Mouse (Mus musculus) forebrain, embryonic 14.5 days (tissue): ENCODE measurements around the gene Galp. TPM values are rescaled to one million over a fixed set of nuclear protein-coding genes. Genes with fewer than 3 reads are reported as not detected.
"Not testable (repeated sequence)": the region's sequence is repeated elsewhere in the genome, so short reads cannot be mapped to it uniquely, and the experiment has no call there.

Source experiments
- ATAC-seq: fragments of 200-750 bp; cut with Nextera tagmentation; 2 replicates; pipeline ENCODE4 v1.8.0; 2017; ENCODE audit warnings: mild to moderate bottlenecking, moderate library complexity
- DNase-seq: peaks from one replicate; pipeline ENCODE4 v3.0.0-alpha.2; 2015; ENCODE audit warnings: low spot score
- H3K27ac ChIP-seq: fragments of 300-500 bp; sonication (generic); 2 replicates; pipeline ENCODE4 v1.5.1; 2014; ENCODE audit warnings: low read depth, mild to moderate bottlenecking, control low read depth, low read length, moderate library complexity
- H3K27me3 ChIP-seq: fragments of 300-500 bp; sonication (generic); replicated peaks from 2 replicates; pipeline ENCODE4 v1.6.1; 2014; ENCODE audit warnings: low read length, control low read depth, mixed read lengths; ENCODE audit not compliant: control insufficient read depth, insufficient read depth
- H3K36me3 ChIP-seq: fragments of 300-500 bp; sonication (generic); 2 replicates; pipeline ENCODE4 v1.6.1; 2014; ENCODE audit warnings: low read length, control low read depth; ENCODE audit not compliant: control insufficient read depth, insufficient read depth
- H3K4me1 ChIP-seq: fragments of 300-500 bp; sonication (generic); 2 replicates; pipeline ENCODE4 v1.6.1; 2014; ENCODE audit warnings: antibody characterized with exemption, low read length, control low read depth; ENCODE audit not compliant: control insufficient read depth, insufficient read depth
- H3K4me2 ChIP-seq: fragments of 300-500 bp; sonication (generic); 2 replicates; pipeline ENCODE4 v1.6.1; 2014; ENCODE audit warnings: mild to moderate bottlenecking, control low read depth, low read length
- H3K4me3 ChIP-seq: fragments of 300-500 bp; sonication (generic); 2 replicates; pipeline ENCODE4 v1.5.1; 2014; ENCODE audit warnings: low read depth, low read length, control low read depth
- H3K9ac ChIP-seq: fragments of 300-500 bp; sonication (generic); 2 replicates; pipeline ENCODE4 v1.6.1; 2014; ENCODE audit warnings: mild to moderate bottlenecking, low read length, control low read depth, moderate library complexity
- H3K9me3 ChIP-seq: fragments of 300-500 bp; sonication (generic); replicated peaks from 2 replicates; pipeline ENCODE4 v1.6.1; 2016; ENCODE audit warnings: low read length, control low read depth, mixed read lengths; ENCODE audit not compliant: control insufficient read depth
- WGBS: fragments of 180-500 bp; shearing (Covaris S2); extraction: QIAGEN DNeasy Blood & Tissue Kit; methylation state at CpG from one replicate; pipeline ENCODE4 v1.1.7; 2014; 5-methylcytosine and 5-hydroxymethylcytosine counted together
- polyA plus RNA-seq: library from polyadenylated mRNA; unstranded; fragments of >200 nt; fragmentation: Nextera tagmentation; extraction: Ambion mirVana; gene quantifications from 2 replicates; pipeline ENCODE4 v1.2.1, GENCODE M21; 2014

Gene Galp
- polyA plus RNA-seq, 1 experiment from 2014 or later: not detected

DNA sequence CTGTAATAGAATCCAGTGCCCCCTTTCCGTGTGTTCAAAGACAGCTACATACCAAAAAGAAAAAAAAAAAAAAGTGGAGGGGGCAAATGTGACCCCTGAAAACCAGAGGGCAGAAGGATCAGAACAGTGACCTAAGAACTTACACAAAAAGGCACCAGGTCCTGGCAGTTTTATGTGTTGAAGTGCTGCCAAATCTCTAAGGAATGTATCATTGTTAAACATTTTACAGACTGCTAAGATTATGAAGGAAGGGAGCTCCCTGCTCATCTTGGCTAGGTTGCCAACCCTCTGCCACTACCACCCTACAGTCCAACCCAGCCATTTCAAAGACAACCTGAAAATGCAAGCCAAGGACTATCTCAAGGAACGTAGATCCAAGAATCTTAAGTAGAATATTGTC is 10.7 kb upstream of the Galp start:
- no peak for ATAC-seq
- H3K36me3 ChIP-seq: peaks cover 70% of the 10 kb centered on the region
- WGBS: 91% methylated on average over 2 of the region's 2 CpGs

DNA sequence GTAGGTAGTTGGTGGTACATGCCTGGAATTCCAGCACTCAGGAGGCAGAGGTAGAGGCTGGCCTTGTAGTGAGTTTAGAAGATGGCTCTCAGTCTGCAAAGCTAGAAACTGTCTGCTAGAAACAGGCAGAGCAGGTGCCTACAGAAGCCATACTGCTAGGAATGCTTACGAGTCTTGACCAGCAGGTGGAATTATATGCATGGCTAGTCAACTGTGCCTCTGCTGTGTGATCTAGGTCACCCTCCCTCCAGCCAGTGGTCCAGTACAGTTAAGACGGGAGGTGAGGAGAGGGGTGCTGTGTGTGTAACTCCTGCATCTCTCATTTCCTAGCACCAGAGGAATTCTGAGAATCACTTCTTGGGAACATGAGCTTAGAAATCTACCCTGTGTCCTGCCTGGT is 10.1 kb upstream of the Galp start:
- Histone ChIP-seq H3K9ac (no peak overlapping the region), H3K4me3 (no peak overlapping the region), H3K27me3 (no peaks in the 10 kb centered on the region), H3K4me1 (no peaks in the 10 kb centered on the region), H3K27ac (no peak overlapping the region), H3K9me3 (no peaks in the 10 kb centered on the region), H3K36me3 (peaks cover 70% of the 10 kb centered on the region), H3K4me2 (no peak overlapping the region)
- 83% methylated on average over 2 of the region's 2 CpGs for WGBS
- DNase-seq (no peak), ATAC-seq (no peak)

More for the DNA sequence above, 10.7 kb upstream of the Galp start:
- Histone ChIP-seq H3K4me2 (no peak overlapping the region), H3K4me1 (no peaks in the 10 kb centered on the region), H3K4me3 (no peak overlapping the region), H3K9ac (no peak overlapping the region), H3K27ac (no peak overlapping the region), H3K27me3 (no peaks in the 10 kb centered on the region), H3K9me3 (no peaks in the 10 kb centered on the region)
- no peak for DNase-seq

DNA sequence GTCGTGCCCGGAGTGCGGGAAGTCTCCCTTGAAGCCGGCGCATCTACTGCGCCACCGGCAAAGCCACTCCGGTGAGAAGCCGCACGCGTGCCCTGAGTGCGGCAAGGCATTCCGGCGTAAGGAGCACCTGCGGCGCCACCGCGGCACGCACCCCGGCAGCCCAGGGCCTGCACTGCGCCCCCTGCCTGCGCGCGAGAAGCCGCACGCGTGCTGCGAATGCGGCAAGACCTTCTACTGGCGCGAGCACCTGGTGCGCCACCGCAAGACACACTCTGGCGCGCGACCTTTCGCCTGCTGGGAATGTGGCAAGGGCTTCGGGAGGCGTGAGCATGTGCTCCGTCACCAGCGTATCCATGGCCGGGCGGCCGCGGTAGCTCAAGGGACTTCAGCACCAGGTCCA is 7.3 kb upstream of the Galp start:
- H3K36me3 ChIP-seq: peaks cover 59% of the 10 kb centered on the region
- no peaks in the 10 kb centered on the region for H3K4me1 ChIP-seq
- no peaks in the 10 kb centered on the region for H3K27me3 ChIP-seq
- no peak overlapping the region for H3K27ac ChIP-seq
- no peak overlapping the region for H3K4me3 ChIP-seq
- DNase-seq (no peak), ATAC-seq (peak; percentile 6; the same call in 1 of the 2 replicates)
- H3K9ac ChIP-seq: no peak overlapping the region
- no peak overlapping the region for H3K4me2 ChIP-seq
- WGBS: 26% methylated on average over 38 of the region's 45 CpGs
- H3K9me3 ChIP-seq: no peaks in the 10 kb centered on the region

DNA sequence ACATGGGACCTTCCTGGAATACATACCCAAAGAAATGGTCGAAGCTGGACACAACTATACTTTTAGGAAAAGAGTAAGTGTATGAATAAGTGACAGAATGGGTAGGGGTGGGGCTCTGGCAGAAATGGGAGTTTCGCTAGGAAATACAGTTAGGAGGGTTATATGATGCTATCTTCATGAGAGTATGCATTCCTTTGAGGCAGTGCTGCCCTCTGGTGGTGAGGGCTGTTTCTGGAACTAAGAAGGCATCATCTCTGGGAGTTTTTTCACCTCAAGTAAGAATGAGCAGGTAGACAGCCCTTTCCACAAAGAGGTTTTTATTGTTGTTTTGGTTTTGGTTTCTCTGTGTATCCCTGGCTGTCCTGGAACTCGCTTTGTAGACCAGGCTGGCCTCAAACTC is 5.5 kb upstream of the Galp start:
- peak; percentile 36; the same call in 1 of the 2 replicates for ATAC-seq
- WGBS: 48% methylated on average over 3 of the region's 3 CpGs
- H3K4me2 ChIP-seq: no peak overlapping the region
- H3K27me3 ChIP-seq: no peaks in the 10 kb centered on the region
- no peak overlapping the region for H3K4me3 ChIP-seq
- no peak overlapping the region for H3K27ac ChIP-seq
- H3K4me1 ChIP-seq: no peaks in the 10 kb centered on the region
- H3K9me3 ChIP-seq: no peaks in the 10 kb centered on the region
- peak; percentile 73 for DNase-seq
- H3K36me3 ChIP-seq: peaks cover 44% of the 10 kb centered on the region
- H3K9ac ChIP-seq: no peak overlapping the region

DNA sequence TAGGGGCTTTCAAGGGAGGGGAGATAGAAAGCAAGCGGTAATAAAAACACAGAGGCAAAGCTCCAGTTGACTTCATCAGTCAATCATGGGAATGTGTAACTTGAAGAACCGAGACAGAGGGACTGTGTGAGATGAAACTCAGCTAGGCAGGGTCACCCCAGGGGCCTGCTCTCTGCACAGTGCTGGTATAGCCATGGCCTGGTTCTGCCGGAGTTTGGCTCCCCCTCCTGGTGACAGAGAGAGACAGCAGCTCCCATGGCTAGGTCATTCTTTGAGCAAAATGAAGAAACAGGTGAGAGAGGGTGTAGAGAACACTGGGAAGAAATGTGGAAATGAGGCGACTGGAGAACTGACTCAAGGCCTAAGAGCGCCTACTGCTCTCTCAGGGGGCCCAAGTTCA is 2.8 kb upstream of the Galp start:
- peak; percentile 64; the same call in 1 of the 2 replicates for ATAC-seq
- WGBS: 18% methylated on average over 5 of the region's 5 CpGs
- no peaks in the 10 kb centered on the region for H3K27me3 ChIP-seq

DNA sequence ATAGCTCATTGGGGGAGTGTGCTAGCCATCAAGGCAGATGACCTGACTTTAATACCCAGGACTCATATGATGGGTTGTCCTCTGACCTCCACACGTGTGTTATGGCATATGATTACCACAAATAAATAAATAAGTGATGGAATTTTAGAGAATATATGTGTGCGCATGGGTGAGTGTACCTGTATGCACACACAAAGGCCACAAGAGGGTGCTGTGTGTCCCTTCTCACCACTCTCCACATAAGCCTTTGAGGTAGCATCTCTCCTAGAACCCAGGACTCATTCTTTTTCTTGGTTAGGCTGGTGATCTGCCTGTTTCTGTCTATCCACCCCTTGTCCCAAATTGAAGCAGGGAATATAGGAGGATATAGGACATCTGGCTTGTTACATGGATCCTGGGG is 1.1 kb upstream of the Galp start:
- ATAC-seq (no peak), DNase-seq (no peak)
- H3K27ac ChIP-seq: no peak overlapping the region
- no peak overlapping the region for H3K4me2 ChIP-seq
- no peaks in the 10 kb centered on the region for H3K27me3 ChIP-seq
- no peak overlapping the region for H3K4me3 ChIP-seq
- H3K4me1 ChIP-seq: no peaks in the 10 kb centered on the region
- peaks cover 1% of the 10 kb centered on the region; the same call in 1 of the 2 replicates for H3K36me3 ChIP-seq
- H3K9me3 ChIP-seq: no peaks in the 10 kb centered on the region
- no peak overlapping the region for H3K9ac ChIP-seq
- WGBS: 58% methylated on average over 2 of the region's 2 CpGs

More for the DNA sequence above, 2.8 kb upstream of the Galp start:
- no peaks in the 10 kb centered on the region for H3K9me3 ChIP-seq
- H3K27ac ChIP-seq: no peak overlapping the region
- DNase-seq: peak; percentile 72
- peaks cover 17% of the 10 kb centered on the region for H3K36me3 ChIP-seq
- H3K9ac ChIP-seq: no peak overlapping the region
- no peak overlapping the region for H3K4me2 ChIP-seq
- no peak overlapping the region for H3K4me3 ChIP-seq
- H3K4me1 ChIP-seq: no peaks in the 10 kb centered on the region

DNA sequence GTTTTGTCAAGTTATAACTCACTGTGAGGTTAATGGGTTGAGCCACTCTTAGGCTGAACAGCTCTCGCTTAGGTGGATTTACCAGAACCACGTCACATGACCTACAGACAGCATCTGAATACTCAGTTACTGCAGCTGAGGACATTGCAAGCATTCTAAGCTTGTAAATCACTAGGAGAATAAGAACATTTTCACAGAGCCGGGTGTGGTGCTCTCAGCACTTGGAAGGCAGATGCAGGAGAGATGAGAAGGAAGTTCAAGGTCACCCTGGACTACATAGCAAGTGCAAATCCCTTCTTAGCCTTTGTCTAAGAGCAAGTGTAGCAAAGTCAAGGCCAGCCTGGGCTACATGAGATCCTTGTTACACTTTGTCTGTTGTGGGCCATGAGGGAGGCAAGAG is 7.3 kb downstream of the Galp start:
- Histone ChIP-seq H3K27me3 (no peaks in the 10 kb centered on the region), H3K36me3 (no peaks in the 10 kb centered on the region), H3K4me1 (no peaks in the 10 kb centered on the region), H3K4me2 (no peak overlapping the region), H3K4me3 (no peak overlapping the region), H3K27ac (no peak overlapping the region), H3K9ac (no peak overlapping the region), H3K9me3 (no peaks in the 10 kb centered on the region)
- no peak for DNase-seq
- no peak for ATAC-seq
- WGBS: 74% methylated on average over 3 of the region's 3 CpGs

DNA sequence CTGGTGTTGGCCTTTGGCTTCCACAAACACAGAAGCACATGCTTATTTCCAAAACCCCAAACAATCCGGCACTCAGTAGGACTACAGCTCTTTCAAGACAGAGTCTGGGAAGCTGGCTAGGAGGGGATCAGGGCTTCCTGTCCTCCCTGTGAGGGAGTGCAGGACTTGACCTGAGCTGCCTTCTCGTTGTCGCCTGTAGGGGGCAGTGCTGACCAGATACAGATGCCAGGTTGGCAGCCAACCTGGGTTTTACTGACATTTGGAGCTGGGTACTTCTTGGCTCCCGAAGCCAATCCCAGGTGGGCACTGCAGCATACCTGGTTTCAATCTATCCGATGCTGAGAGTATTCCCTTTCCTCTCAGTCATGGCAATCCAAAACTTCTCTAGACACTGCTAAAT is 16.3 kb downstream of the Galp start:
- no peaks in the 10 kb centered on the region for H3K27me3 ChIP-seq
- no peak overlapping the region for H3K4me2 ChIP-seq
- H3K27ac ChIP-seq: no peak overlapping the region
- H3K4me3 ChIP-seq: no peak overlapping the region
- H3K36me3 ChIP-seq: no peaks in the 10 kb centered on the region
- no peak for DNase-seq
- WGBS: 50% methylated on average over 5 of the region's 5 CpGs
- H3K9ac ChIP-seq: no peak overlapping the region
- no peak for ATAC-seq
- no peaks in the 10 kb centered on the region for H3K9me3 ChIP-seq
- H3K4me1 ChIP-seq: no peaks in the 10 kb centered on the region

DNA sequence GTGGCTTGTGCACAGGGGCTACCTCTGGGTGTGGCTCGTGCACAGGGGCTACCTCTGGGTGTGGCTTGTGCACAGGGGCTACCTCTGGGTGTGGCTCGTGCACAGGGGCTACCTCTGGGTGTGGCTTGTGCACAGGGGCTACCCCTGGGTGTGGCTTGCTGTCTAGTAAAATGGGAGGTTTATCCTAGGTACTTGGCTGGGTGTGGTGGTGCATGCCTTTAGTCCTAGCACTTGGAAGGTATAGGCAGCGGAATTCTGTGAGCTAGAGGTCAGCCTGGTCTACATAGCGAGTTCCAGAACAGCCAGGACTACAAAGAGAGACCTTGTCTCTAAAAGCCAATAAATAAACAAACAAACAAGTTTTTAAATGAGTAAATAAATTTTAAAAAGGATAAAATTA is 17.8 kb downstream of the Galp start:
- not testable (repeated sequence) for DNase-seq
- WGBS: 77% methylated on average over 3 of the region's 4 CpGs

More for the DNA sequence above, 17.8 kb downstream of the Galp start:
- not testable (repeated sequence) for ATAC-seq, H3K27me3 ChIP-seq, H3K4me3 ChIP-seq, H3K9me3 ChIP-seq, H3K4me1 ChIP-seq, H3K27ac ChIP-seq, H3K9ac ChIP-seq, H3K4me2 ChIP-seq, H3K36me3 ChIP-seq
